Mouse (Mus musculus): ENCODE data around the gene Gm11985.
"Not testable (repeated sequence)": the region's sequence is repeated elsewhere in the genome, so short reads cannot be mapped to it uniquely, and the experiment has no call there.

The Gm11985 gene

GRCm38 (mm10) chr11:7188469-7188868, at the start of gene Gm11985:
Gene Gm11985 (minus strand): TSS chr11:7188569.
- DNase-seq: no peak

GRCm38 (mm10) chr11:7237712-7238111, 49.3 kb upstream of the Gm11985 start:
- no peak for DNase-seq

- no peak for DNase-seq
Measured at GRCm38 (mm10) chr11:7236751-7237150, 48.4 kb upstream of the Gm11985 start.

DNA sequence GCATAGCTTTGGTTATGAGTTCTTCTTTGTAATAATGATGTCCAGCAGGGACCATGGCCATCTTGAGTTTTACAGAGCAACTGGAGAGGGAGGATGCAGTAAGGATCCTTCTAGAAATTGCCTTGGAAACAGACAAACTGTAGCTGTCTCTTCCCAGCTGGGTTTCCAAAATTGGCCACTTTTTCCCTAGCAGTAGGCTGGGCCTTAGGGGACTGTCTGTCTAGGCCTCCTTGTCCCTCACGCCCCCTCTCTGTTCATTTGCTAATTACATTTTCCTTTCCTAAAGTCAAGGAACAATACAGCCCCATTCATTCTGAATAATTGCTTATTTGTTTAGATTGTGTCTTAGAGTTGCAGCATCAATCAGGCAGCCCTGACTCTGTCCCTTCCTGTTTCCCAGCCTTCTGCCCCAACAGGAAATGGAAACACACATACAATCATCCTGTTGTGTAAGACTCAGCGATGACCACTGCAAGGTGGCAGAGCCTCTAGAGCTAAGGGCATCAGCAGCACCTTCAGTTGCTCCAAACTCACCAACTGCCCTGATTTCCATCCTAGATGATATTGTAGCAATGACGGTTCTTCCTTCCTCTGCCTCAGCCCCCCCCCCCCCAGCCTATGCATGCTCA, 46.7 kb upstream of the Gm11985 start:
- no peak for DNase-seq

GRCm38 (mm10) chr11:7234436-7234835, 46.1 kb upstream of the Gm11985 start:
- no peak for DNase-seq

- DNase-seq: no peak
Measured at GRCm38 (mm10) chr11:7233333-7233732, 45.0 kb upstream of the Gm11985 start.

DNA sequence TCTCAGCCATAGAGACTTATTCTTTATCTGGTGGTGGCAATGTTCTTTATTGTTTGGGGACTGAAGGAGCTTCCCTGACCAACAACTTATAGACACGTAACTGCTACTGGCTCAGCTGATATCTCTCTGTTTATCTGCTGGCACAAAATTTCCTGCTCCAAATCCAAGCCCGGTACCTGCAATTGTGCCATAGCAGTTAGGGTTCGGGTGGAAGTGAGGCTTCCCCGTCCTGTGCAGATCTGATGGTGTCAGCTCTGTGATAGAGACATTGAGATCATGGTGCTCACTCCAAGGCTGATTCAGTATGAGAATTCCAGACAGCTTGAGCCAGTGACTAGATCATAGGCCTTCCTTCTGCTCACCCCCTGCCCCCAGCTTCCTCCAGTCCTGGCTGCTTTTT, 43.6 kb upstream of the Gm11985 start:
- no peak for DNase-seq

DNA sequence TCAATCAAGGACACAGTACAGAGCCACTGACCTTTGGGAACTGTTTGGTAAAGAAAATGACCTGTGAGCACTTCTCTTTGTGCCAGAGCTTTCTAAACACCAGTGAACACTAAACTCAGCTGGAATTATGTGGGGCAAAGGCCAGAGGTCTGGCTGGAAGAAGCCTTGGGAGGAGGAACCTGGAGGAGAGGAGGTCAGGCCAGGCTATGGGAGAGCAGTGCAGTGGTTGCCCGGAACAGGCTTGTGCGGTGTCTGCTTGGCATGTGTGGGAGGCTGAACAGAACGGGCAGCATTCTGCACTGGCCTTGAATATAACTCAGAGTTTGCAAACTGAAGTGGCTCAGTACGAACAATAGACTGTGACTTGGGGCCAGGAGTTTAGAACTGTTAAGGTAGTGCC, 41.6 kb upstream of the Gm11985 start:
- no peak for DNase-seq

- DNase-seq: no peak
Measured at GRCm38 (mm10) chr11:7228107-7228506, 39.7 kb upstream of the Gm11985 start.

GRCm38 (mm10) chr11:7226810-7227550, 38.6 kb upstream of the Gm11985 start:
- DNase-seq: peak; percentile 30 to 68

DNA sequence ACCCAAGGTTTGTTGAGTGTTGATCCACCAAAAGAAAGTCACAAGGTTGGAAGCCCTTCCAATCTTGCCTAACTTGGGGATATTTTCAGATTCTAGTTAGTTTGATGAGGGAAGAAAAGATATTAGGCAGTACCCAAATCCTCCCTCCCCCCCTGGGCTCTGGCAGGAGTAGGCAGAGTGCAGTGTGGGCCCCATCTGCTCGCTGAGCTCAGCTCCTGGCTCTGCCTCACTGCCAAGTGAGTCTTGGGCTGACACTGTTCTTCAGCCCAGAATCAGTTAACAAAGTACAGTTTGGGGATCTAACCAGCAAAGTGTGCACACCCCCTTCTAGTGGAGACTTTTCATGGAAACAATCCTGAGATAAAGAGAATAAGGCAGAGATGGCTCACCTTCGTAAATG, 37.8 kb upstream of the Gm11985 start:
- DNase-seq: no peak

GRCm38 (mm10) chr11:7221826-7222225, 33.5 kb upstream of the Gm11985 start:
- DNase-seq: not testable (repeated sequence)

GRCm38 (mm10) chr11:7215703-7216102, 27.3 kb upstream of the Gm11985 start:
- DNase-seq: peak; percentile 50 to 58

- peak in 1 of 2 experiments; percentile 25 for DNase-seq
Measured at GRCm38 (mm10) chr11:7214761-7215160, 26.4 kb upstream of the Gm11985 start.

GRCm38 (mm10) chr11:7214342-7214660, 25.9 kb upstream of the Gm11985 start:
- DNase-seq: no peak

GRCm38 (mm10) chr11:7213501-7214341, 25.4 kb upstream of the Gm11985 start, which contains the start of gene Igfbp3:
Gene Igfbp3 (minus strand): TSS chr11:7213923.
- DNase-seq: no peak

DNA sequence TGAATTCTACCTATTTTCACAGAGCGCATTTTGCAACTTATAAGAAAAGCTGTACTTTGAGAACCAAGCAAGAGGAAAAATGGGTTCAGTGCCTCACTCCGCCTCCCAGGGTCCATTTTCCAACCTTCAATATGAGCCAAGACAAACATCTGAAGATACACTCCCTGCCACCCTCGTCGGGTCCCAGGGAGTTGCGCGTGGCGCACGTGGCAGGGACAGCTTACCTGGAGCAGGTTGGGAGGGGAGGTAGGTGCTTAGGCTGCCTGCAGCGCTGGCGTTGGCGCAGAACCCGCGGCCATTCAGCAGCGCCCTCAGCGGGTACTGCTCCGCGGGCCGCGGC, 24.8 kb upstream of the Gm11985 start:
- no peak for DNase-seq

- no peak for DNase-seq
Measured at GRCm38 (mm10) chr11:7212126-7212798, 23.9 kb upstream of the Gm11985 start.

DNA sequence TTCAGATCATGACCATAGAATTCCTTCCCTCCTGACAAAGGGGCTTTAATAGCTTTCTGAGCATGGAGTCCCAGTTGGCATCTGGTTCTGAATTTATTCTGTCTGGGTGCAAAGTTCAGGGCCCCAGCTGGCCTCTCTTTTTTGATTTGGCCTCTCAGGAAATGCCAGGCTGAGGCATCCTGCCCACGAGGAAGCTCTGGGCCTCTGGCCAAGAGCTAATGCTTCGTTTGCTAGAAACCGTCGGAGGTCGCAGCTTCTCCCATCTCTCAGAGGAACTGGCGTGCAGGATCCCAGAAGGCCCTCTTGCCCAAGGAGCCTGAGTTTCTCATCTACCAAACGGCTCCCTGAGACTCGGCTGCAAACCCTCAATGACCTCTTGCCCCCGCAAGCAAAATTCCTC, 22.8 kb upstream of the Gm11985 start:
- no peak for DNase-seq

DNA sequence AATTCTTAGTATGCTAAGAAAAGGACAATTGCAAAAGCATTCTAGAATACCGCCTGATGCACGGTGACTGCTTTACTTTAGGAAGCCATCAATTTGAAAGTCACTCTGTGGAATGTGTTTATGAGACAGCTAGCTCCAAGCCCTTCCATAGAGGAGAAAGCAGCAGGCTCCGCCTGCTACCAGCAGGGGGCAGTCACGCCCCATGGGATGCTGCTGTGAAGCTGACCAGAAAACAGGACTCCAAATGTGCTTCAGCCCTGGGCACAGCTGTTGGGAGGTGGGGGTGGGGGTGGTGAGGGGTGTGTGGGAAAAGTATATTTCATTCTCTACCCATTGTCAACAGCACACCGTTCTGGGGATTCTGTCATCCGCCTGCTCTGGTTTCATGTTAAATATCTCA, 22.0 kb upstream of the Gm11985 start:
- peak; percentile 31 to 57 for DNase-seq

GRCm38 (mm10) chr11:7203846-7204245, 15.5 kb upstream of the Gm11985 start:
- DNase-seq: no peak

DNA sequence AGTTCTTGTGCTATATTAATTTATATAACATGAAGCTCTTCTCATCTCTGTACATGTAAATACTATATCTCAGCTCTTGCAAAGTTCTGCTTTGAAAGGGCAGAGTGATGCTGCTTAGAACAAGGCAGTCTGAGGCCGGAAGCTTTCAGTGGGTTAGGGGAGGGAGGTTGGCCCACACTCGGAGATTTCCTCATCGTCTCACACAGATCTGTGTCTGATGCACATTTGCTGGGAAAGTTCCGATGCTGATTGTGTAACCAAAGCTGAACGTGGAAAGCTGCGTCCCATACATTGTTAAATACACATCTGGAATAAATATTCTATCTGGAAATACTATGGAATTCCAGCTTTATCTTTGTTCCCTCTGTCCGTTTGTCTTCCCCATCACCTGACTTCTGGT, 13.8 kb upstream of the Gm11985 start:
- no peak for DNase-seq

DNA sequence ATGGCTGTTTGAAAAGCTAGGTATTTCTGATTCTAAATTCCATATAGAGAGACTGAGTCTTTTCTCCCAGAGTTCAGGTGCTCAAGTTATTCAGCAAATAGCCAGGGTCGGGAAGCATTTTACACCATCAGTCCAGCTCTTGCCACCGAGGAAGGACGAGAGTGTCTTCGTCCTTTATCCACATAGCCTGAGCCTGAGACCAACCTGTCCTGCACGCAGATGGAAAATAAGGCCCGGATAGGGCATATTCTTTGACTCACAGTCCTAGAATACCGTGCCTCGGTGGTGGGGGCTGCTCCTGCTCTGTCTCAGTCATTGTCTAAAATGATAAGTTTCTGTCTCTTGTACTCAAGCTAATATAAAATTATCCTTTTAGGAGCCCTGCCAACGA, 12.0 kb upstream of the Gm11985 start:
- no peak for DNase-seq
